Mouse (Mus musculus): ENCODE data around the gene Sim1. TPM values are rescaled to one million over a fixed set of nuclear protein-coding genes. Genes with fewer than 3 reads are reported as not detected.

Sim1 gene
- polyA plus RNA-seq (2012; rRNA removed): 2.5 and 3.3 TPM in 2 replicates

- no peak for DNase-seq (ENCODE audit: low read depth)
These were observed at the start of gene Sim1 for GRCm38 (mm10) chr10:50894170-50894991. TSS of gene Sim1 (plus strand) at chr10:50894754.

- DNase-seq (ENCODE audit: low read depth): no peak
These were observed 26.4 kb upstream of the Sim1 start for GRCm38 (mm10) chr10:50868202-50868601.

GRCm38 (mm10) chr10:50876952-50877351 is 17.6 kb upstream of the Sim1 start:
- DNase-seq (ENCODE audit: low read depth): no peak

- DNase-seq (ENCODE audit: low read depth): no peak
These were observed 13.0 kb upstream of the Sim1 start for GRCm38 (mm10) chr10:50881476-50882069.

GRCm38 (mm10) chr10:50882366-50882765 is 12.2 kb upstream of the Sim1 start:
- no peak for DNase-seq (ENCODE audit: low read depth)

GRCm38 (mm10) chr10:50886305-50886704 is 8.2 kb upstream of the Sim1 start:
- DNase-seq (ENCODE audit: low read depth): no peak

- DNase-seq (ENCODE audit: low read depth): no peak
These were observed 3.9 kb upstream of the Sim1 start for GRCm38 (mm10) chr10:50890621-50891020.

- no peak for DNase-seq (ENCODE audit: low read depth)
These were observed 2.5 kb upstream of the Sim1 start for GRCm38 (mm10) chr10:50891876-50892711.

GRCm38 (mm10) chr10:50892751-50893320 is 1.7 kb upstream of the Sim1 start:
- DNase-seq (ENCODE audit: low read depth): no peak

- DNase-seq (ENCODE audit: low read depth): no peak
These were observed 1.0 kb upstream of the Sim1 start for GRCm38 (mm10) chr10:50893546-50893945.

- no peak for DNase-seq (ENCODE audit: low read depth)
These were observed 687 bp downstream of the Sim1 start for GRCm38 (mm10) chr10:50895091-50895790.

- no peak for DNase-seq (ENCODE audit: low read depth)
These were observed 1.6 kb downstream of the Sim1 start for GRCm38 (mm10) chr10:50895881-50896766.

GRCm38 (mm10) chr10:50896767-50897390 is 2.3 kb downstream of the Sim1 start:
- DNase-seq (ENCODE audit: low read depth): no peak

GRCm38 (mm10) chr10:50897530-50898471 is 3.2 kb downstream of the Sim1 start:
- no peak for DNase-seq (ENCODE audit: low read depth)

GRCm38 (mm10) chr10:50898621-50899020 is 4.1 kb downstream of the Sim1 start:
- DNase-seq (ENCODE audit: low read depth): no peak

- DNase-seq (ENCODE audit: low read depth): no peak
These were observed 5.5 kb downstream of the Sim1 start for GRCm38 (mm10) chr10:50899846-50900745.

- DNase-seq (ENCODE audit: low read depth): no peak
These were observed 6.4 kb downstream of the Sim1 start for GRCm38 (mm10) chr10:50900746-50901600.
